Mouse (Mus musculus) embryonic facial prominence, embryonic 14.5 days (tissue): ENCODE results near the gene Pax2. TPM values are rescaled to one million over a fixed set of nuclear protein-coding genes. Genes with fewer than 3 reads are reported as not detected.

Experiments
- ATAC-seq: fragments of 200-750 bp; cut with Nextera tagmentation; 2 replicates; pipeline ENCODE4 v1.8.0; 2017; ENCODE audit warnings: low read depth, moderate number of reproducible peaks, moderate TSS enrichment
- DNase-seq: peaks from one replicate; pipeline ENCODE4 v3.0.0-alpha.2; 2015; ENCODE audit warnings: low spot score
- H3K27ac ChIP-seq: fragments of 300-500 bp; sonication (generic); replicated peaks from 2 replicates; pipeline ENCODE4 v1.5.1; 2014; ENCODE audit warnings: low read depth, mild to moderate bottlenecking, low read length, moderate library complexity
- H3K27me3 ChIP-seq: fragments of 300-500 bp; sonication (generic); replicated peaks from 2 replicates; pipeline ENCODE4 v1.6.1; 2014; ENCODE audit warnings: low read length; ENCODE audit not compliant: control insufficient read depth, insufficient read depth
- H3K36me3 ChIP-seq: fragments of 300-500 bp; sonication (generic); 2 replicates; pipeline ENCODE4 v1.6.1; 2014; ENCODE audit warnings: low read length, mixed read lengths; ENCODE audit not compliant: control insufficient read depth, insufficient read depth
- H3K4me1 ChIP-seq: fragments of 300-500 bp; sonication (generic); 2 replicates; pipeline ENCODE4 v1.6.1; 2014; ENCODE audit warnings: antibody characterized with exemption, low read length; ENCODE audit not compliant: control insufficient read depth, insufficient read depth
- H3K4me2 ChIP-seq: fragments of 300-500 bp; sonication (generic); 2 replicates; pipeline ENCODE4 v1.6.1; 2014; ENCODE audit warnings: low read depth, mild to moderate bottlenecking, low read length, moderate library complexity, mixed read lengths
- H3K4me3 ChIP-seq: fragments of 300-500 bp; sonication (generic); 2 replicates; pipeline ENCODE4 v1.5.1; 2014; ENCODE audit warnings: low read depth, mild to moderate bottlenecking, low read length
- H3K9ac ChIP-seq: fragments of 300-500 bp; sonication (generic); 2 replicates; pipeline ENCODE4 v1.6.1; 2014; ENCODE audit warnings: low read depth, mild to moderate bottlenecking, low read length, moderate library complexity, mixed read lengths
- H3K9me3 ChIP-seq: fragments of 300-500 bp; sonication (generic); 2 replicates; pipeline ENCODE4 v1.6.1; 2016; ENCODE audit warnings: low read length; ENCODE audit not compliant: control insufficient read depth
- WGBS: fragments of 180-500 bp; shearing (Covaris S2); extraction: QIAGEN DNeasy Blood & Tissue Kit; methylation state at CpG from one replicate; pipeline ENCODE4 v1.1.7; 2014; 5-methylcytosine and 5-hydroxymethylcytosine counted together
- polyA plus RNA-seq: library from polyadenylated mRNA; unstranded; fragments of >200 nt; fragmentation: Nextera tagmentation; extraction: Ambion mirVana; gene quantifications from 2 replicates; pipeline ENCODE4 v1.2.1, GENCODE M21; 2014

Gene Pax2
- polyA plus RNA-seq, 1 experiment from 2014 or later = 0.22 TPM

DNA sequence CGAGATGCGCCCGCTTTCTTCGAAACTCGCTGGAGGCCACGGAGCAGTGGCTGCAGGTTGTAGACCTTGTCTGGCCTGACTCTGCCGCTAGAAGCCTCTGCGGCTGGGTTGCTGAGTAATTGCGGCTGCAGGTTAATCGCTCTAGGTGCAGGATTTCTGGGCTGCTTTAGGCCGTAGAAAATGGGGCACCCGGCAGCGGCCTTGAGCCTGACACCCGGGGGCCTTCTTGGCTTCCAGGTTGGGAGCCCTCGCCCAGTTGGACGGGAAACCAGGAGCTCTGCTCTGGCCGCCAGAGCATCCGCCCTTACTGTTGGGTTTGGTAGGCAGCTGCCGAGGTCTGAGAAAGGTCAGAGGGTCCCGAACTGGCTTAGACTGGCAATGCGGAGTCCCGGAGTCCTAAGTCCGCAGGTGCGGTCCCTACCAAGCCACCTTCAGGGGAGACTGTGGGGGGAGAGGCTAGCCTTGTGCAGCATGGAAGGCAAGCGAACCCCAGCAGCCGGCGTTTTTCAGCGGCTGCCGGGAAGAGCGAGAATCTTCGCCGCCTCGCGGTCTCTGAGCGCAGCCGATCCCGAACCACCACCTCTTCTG lies 3.8 kb downstream of the Pax2 start:
- peaks cover 6% of the 10 kb centered on the region; the same call in 1 of the 2 replicates for H3K4me1 ChIP-seq
- peak overlapping the region; percentile 8 for H3K4me3 ChIP-seq
- ATAC-seq = no peak

DNA sequence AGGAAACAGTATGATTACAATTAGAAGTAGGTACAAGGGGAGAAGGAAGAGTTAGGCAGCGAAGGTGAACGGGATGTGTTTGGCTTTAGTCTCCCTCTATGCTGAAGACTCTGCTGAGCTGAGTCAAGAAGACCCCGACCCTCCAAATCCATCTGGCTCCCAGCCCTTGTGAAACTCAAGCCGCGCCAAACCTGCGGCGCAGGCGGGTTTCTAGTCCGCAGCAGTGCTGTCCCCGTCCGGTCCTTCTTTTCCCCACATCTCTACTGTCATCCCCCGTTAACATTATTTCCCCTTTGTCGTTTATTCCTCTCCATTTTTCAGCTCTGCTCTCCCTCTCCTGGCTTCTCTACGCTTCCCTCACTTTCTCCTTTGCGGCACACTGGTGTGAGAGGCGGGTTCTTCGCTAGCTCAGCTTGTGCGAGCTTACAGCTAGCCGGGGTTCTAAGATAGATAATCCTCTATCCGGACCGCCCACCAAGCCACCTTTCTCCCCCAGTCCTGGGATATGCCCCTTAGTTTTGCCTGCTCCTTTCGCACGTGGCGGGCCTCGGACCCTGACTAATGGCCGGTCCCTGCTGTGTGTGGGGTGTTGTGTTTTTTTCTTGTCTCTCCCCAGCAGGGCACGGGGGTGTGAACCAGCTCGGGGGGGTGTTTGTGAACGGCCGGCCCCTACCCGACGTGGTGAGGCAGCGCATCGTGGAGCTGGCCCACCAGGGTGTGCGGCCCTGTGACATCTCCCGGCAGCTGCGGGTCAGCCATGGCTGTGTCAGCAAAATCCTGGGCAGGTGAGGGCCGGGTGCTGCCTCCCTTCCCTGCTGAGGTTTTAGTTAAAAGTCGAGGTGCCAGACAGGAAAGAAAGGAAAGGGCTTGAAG lies 4.7 kb downstream of the Pax2 start:
- 4% methylated on average over 39 of the region's 39 CpGs for WGBS

More for the DNA sequence above, 3.8 kb downstream of the Pax2 start:
- Histone ChIP-seq H3K9me3 (no peaks in the 10 kb centered on the region), H3K4me2 (no peak overlapping the region), H3K36me3 (no peaks in the 10 kb centered on the region), H3K27ac (no peak overlapping the region), H3K27me3 (peaks cover 99% of the 10 kb centered on the region), H3K9ac (no peak overlapping the region)
- WGBS = under 1% methylated on average over 33 of the region's 37 CpGs
- no peak for DNase-seq

DNA sequence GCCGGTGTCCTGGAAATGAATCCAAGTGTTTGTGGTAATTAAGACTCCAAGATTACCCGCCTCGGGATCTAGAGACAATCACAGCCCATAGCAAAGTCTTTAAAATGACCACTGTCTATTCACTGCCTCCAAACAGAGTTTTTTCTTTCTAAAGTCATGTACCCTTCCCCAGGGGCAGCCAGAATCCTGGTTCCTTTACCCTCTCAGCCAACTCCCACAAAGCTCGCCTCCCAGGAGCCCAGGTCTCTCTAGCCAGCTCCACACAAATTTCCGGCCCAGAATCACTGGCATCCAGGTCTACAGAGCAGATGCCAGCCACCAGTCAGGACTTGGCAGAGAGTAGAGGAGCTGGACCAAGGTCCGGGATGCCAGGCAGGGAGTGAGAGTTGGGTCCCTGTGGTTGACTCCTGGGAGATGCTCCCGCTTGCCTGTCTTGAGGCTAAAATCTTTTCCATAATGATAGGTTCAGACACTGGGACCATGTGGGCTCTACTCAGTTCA lies 6.3 kb downstream of the Pax2 start:
- 45% methylated on average over 7 of the region's 7 CpGs for WGBS
- H3K4me2 ChIP-seq = no peak overlapping the region

More for the DNA sequence above, 4.7 kb downstream of the Pax2 start:
- ATAC-seq (no peak), DNase-seq (no peak)
- Histone ChIP-seq H3K36me3 (no peaks in the 10 kb centered on the region), H3K9me3 (no peaks in the 10 kb centered on the region), H3K9ac (no peak overlapping the region), H3K4me2 (no peak overlapping the region), H3K27ac (no peak overlapping the region), H3K4me1 (peaks cover 6% of the 10 kb centered on the region; the same call in 1 of the 2 replicates), H3K4me3 (no peak overlapping the region; the same call in 1 of the 2 replicates), H3K27me3 (peaks cover 98% of the 10 kb centered on the region)

DNA sequence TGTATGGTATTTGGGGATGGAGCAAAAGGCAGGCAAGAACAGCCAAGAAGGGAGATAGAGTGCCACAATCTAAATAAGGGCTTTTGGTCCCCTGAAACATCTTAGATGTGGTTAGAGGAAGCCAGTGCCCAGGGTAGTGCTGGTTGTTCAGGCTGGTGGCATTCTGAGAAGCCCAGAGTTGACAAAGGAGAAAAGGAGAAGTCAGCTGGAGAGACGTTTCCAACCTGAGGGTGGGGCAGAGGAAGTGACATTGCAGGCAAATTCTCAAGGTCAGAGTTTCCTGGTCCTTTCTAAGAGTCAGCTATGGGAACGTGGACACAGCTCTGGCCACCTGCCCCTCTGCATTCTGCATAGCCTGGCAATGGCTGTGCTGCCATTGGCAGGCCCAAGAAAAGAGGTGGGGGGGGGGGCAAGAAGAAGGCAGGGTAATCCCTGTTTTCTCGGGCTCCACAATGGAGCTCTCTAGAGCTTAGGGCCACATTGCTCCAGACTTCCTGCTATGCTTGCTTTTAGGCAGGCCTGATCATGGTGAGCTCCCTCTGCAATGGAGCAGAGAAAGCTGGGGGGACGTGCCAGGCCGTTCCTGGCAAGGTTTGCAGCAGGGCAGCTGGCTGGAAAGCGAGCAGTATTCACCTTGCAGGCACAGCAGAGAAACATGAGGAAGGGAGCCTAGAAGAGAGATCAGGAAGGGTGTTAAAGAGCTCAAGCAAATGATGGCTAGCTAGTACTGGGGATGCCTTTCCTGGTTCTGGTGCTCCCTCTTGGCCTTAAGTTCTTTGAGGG lies 14.6 kb downstream of the Pax2 start:
- Histone ChIP-seq H3K4me2 (no peak overlapping the region), H3K9me3 (no peaks in the 10 kb centered on the region), H3K4me3 (no peak overlapping the region), H3K36me3 (no peaks in the 10 kb centered on the region), H3K27ac (no peak overlapping the region), H3K27me3 (peaks cover 9% of the 10 kb centered on the region), H3K4me1 (no peaks in the 10 kb centered on the region), H3K9ac (no peak overlapping the region)
- no peak for DNase-seq
- WGBS = 53% methylated on average over 6 of the region's 6 CpGs
- no peak for ATAC-seq

More for the DNA sequence above, 6.3 kb downstream of the Pax2 start:
- no peak overlapping the region for H3K27ac ChIP-seq
- no peak for DNase-seq
- ATAC-seq = no peak
- H3K27me3 ChIP-seq = peaks cover 88% of the 10 kb centered on the region
- H3K4me1 ChIP-seq = 0 out of 2 replicates have a peak, but pooled peaks cover under 1% of the 10 kb centered on the region
- no peaks in the 10 kb centered on the region for H3K9me3 ChIP-seq
- no peak overlapping the region for H3K4me3 ChIP-seq
- H3K9ac ChIP-seq = no peak overlapping the region
- H3K36me3 ChIP-seq = no peaks in the 10 kb centered on the region

DNA sequence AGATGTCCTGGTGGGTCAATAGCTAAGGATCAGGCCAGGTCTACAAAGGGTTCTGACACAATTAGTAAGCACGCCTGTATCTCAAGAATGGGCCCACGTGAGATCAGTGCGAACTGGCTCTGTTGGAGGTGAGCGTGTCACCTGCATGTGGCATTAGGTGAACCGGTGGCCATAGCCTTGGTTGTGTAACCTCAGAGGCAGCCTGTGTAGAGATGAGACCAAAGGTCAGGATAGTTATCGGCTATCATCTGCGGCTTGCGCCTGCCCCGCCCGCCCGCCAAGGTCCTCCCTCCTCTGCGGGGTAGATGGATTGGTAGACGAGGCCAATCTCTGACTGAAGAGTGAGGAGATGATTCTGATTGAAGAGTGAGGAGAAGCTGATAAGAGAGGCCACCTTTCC lies 15.7 kb downstream of the Pax2 start:
- H3K27me3 ChIP-seq = peaks cover 8% of the 10 kb centered on the region
- H3K9me3 ChIP-seq = no peaks in the 10 kb centered on the region
- H3K9ac ChIP-seq = no peak overlapping the region
- H3K4me1 ChIP-seq = no peaks in the 10 kb centered on the region
- no peak overlapping the region for H3K27ac ChIP-seq
- H3K36me3 ChIP-seq = no peaks in the 10 kb centered on the region
- DNase-seq (no peak), ATAC-seq (no peak)
- no peak overlapping the region for H3K4me2 ChIP-seq
- WGBS = 84% methylated on average over 13 of the region's 13 CpGs
- no peak overlapping the region for H3K4me3 ChIP-seq

DNA sequence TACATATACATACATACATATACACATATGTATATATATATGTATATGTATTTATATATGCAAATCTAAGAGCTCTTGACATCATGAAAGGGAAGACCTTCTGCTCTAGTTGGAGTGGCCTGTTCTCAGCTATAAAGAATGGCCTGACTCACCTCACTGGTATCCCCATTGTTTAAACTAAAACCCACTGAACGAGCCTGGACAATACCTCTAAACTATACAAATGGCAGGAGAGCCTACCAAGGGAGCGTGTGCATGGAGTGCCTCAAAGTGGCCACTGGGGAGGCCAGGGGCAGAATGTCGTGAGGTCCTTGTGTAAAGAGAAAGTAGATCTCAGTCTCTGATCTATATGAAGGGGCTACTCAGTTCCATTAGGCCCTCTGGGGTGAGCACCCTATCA lies 26.1 kb downstream of the Pax2 start:
- no peak overlapping the region for H3K4me2 ChIP-seq
- H3K9ac ChIP-seq = no peak overlapping the region
- WGBS = 62% methylated on average over 3 of the region's 3 CpGs
- no peaks in the 10 kb centered on the region for H3K36me3 ChIP-seq
- ATAC-seq = no peak
- no peak overlapping the region for H3K4me3 ChIP-seq
- H3K4me1 ChIP-seq = no peaks in the 10 kb centered on the region
- no peaks in the 10 kb centered on the region for H3K27me3 ChIP-seq
- H3K27ac ChIP-seq = no peak overlapping the region
- DNase-seq = no peak
- H3K9me3 ChIP-seq = no peaks in the 10 kb centered on the region

DNA sequence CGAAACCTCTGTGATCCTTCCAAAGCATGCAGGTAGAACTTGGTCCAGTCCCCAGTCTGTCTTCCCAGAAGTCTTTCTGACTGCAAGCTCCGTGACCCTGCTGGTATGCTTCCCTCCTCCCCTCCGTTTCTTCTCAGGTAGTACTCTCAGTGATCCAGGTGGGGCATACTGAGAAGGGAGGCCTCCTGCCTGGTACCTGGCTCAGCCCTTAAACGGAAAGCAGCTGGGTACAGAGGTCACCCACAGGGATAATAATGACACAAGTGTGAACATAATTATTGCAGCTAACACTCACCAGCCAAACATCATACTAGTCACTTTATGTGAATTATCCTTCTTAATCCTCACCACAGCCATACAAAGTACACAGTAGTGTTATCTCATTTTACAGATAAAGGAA lies 28.5 kb downstream of the Pax2 start:
- no peak for ATAC-seq
- H3K4me3 ChIP-seq = no peak overlapping the region
- H3K4me1 ChIP-seq = no peaks in the 10 kb centered on the region

DNA sequence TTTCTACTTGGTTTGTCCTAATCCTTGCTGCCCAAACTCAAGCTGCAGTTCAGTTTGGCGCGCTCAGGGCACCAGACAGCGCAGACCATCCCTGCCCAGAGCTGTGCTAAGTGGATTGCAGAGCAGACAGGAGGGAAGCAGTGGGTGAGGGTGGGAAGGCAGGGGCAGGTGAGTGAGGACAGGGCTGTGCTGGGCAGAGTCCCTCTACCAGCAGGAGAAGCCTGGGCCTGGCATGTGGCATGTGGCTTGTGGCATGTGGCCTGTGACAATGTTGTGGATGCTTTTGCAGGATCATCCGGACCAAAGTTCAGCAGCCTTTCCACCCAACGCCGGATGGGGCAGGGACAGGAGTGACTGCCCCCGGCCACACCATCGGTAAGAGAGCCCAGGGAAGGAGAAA lies 32.6 kb downstream of the Pax2 start:
- 88% methylated on average over 6 of the region's 8 CpGs for WGBS
- Histone ChIP-seq H3K4me2 (no peak overlapping the region), H3K9ac (no peak overlapping the region), H3K27ac (no peak overlapping the region), H3K4me1 (no peaks in the 10 kb centered on the region), H3K9me3 (no peaks in the 10 kb centered on the region), H3K27me3 (no peaks in the 10 kb centered on the region), H3K36me3 (no peaks in the 10 kb centered on the region), H3K4me3 (no peak overlapping the region)
- ATAC-seq (no peak), DNase-seq (no peak)

More for the DNA sequence above, 28.5 kb downstream of the Pax2 start:
- WGBS = 41% methylated on average over 4 of the region's 4 CpGs
- no peak overlapping the region for H3K27ac ChIP-seq
- no peaks in the 10 kb centered on the region for H3K36me3 ChIP-seq
- no peak overlapping the region for H3K4me2 ChIP-seq
- H3K27me3 ChIP-seq = no peaks in the 10 kb centered on the region
- H3K9ac ChIP-seq = no peak overlapping the region
- DNase-seq = no peak
- no peaks in the 10 kb centered on the region for H3K9me3 ChIP-seq
